Mouse (Mus musculus): ENCODE results near the gene Maml2. TPM values are rescaled to one million over a fixed set of nuclear protein-coding genes. Genes with fewer than 3 reads are reported as not detected.
A peak's percentile ranks its signal among the peaks of the same experiment; 100 is the strongest.

Gene Maml2
- polyA plus RNA-seq, 1 experiment from 2014 or later: 6.3 TPM

GRCm38 (mm10) chr9:13616383-13617009 is 318.7 kb downstream of the Maml2 start:
- Histone ChIP-seq H3K9me3 (replicated peaks; ENCODE audit: control insufficient read depth, low read length) (no peaks in the 10 kb centered on the region), H3K27ac (ENCODE audit: low read depth, low read length) (no peak overlapping the region), H3K4me1 (ENCODE audit: control insufficient read depth, insufficient read depth, low read length) (peaks cover 22% of the 10 kb centered on the region; the same call in 1 of the 2 replicates), H3K4me2 (ENCODE audit: low read length) (no peak overlapping the region), H3K9ac (ENCODE audit: low read length) (no peak overlapping the region), H3K4me3 (ENCODE audit: low read depth, low read length) (no peak overlapping the region), H3K27me3 (replicated peaks; ENCODE audit: control insufficient read depth, insufficient read depth, low read length) (no peaks in the 10 kb centered on the region), H3K36me3 (ENCODE audit: control insufficient read depth, insufficient read depth, low read length) (no peaks in the 10 kb centered on the region)
- ATAC-seq (no peak), DNase-seq (ENCODE audit: low spot score) (no peak)
- 24% methylated on average over 5 of the region's 5 CpGs for WGBS

- no peaks in the 10 kb centered on the region for H3K36me3 ChIP-seq (ENCODE audit: control insufficient read depth, insufficient read depth, low read length)
- H3K4me3 ChIP-seq (ENCODE audit: low read depth, low read length): no peak overlapping the region
- 74% methylated on average over 6 of the region's 6 CpGs for WGBS
- no peak overlapping the region for H3K27ac ChIP-seq (ENCODE audit: low read depth, low read length)
- H3K4me1 ChIP-seq (ENCODE audit: control insufficient read depth, insufficient read depth, low read length): peaks cover 4% of the 10 kb centered on the region; the same call in 1 of the 2 replicates
- no peaks in the 10 kb centered on the region for H3K9me3 ChIP-seq (replicated peaks; ENCODE audit: control insufficient read depth, low read length)
- DNase-seq (ENCODE audit: low spot score) (no peak), ATAC-seq (no peak)
- no peak overlapping the region for H3K9ac ChIP-seq (ENCODE audit: low read length)
- H3K4me2 ChIP-seq (ENCODE audit: low read length): no peak overlapping the region
- H3K27me3 ChIP-seq (replicated peaks; ENCODE audit: control insufficient read depth, insufficient read depth, low read length): no peaks in the 10 kb centered on the region
These were observed 323.0 kb downstream of the Maml2 start for GRCm38 (mm10) chr9:13620794-13621193.

DNA sequence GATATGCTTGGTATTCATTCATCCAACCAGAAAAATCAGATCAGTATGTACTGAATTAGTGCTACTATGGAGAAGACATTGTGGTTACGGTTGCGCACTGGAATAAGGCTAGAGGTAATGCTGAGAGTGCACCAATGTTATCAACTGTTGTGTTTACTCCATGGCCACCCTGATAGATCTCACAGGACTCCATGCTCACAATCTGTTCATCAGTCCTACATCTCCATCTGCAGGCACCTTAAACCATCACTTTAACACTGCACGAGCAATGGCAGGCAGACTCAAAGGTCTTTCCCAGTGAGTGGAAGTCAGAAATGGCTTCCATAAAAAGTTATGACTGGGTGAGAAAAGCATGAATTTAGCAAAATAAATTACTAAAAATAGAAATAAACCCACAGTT is 324.2 kb downstream of the Maml2 start:
- 92% methylated on average over 3 of the region's 3 CpGs for WGBS

DNA sequence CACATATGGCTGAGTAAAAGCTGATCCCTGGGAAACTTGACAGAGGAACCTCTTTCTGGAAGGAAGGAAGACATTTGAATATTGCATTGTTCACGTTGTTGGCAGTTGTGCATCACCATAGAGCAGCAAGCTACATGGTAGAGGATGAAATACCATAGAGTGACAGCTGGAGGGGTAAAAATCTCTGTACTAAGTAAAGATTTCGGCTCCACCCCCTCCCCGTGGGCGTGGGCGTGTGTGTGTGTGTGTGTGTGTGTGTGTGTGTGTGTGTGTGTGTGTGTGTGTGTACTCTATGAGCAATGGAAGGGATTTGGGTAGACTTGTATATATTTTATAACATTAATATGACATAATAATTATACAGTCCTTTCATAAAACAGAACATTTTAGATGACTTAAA is 324.7 kb downstream of the Maml2 start:
- no peak for DNase-seq (ENCODE audit: low spot score)
- H3K4me2 ChIP-seq (ENCODE audit: low read length): no peak overlapping the region
- WGBS: 89% methylated on average over 5 of the region's 5 CpGs

More for the DNA sequence above, 324.2 kb downstream of the Maml2 start:
- Histone ChIP-seq H3K27me3 (replicated peaks; ENCODE audit: control insufficient read depth, insufficient read depth, low read length) (no peaks in the 10 kb centered on the region), H3K9me3 (replicated peaks; ENCODE audit: control insufficient read depth, low read length) (no peaks in the 10 kb centered on the region), H3K4me3 (ENCODE audit: low read depth, low read length) (no peak overlapping the region), H3K9ac (ENCODE audit: low read length) (no peak overlapping the region), H3K4me1 (ENCODE audit: control insufficient read depth, insufficient read depth, low read length) (peaks cover 4% of the 10 kb centered on the region; the same call in 1 of the 2 replicates), H3K36me3 (ENCODE audit: control insufficient read depth, insufficient read depth, low read length) (no peaks in the 10 kb centered on the region), H3K27ac (ENCODE audit: low read depth, low read length) (no peak overlapping the region), H3K4me2 (ENCODE audit: low read length) (no peak overlapping the region)
- DNase-seq (ENCODE audit: low spot score) (no peak), ATAC-seq (no peak)

GRCm38 (mm10) chr9:13623892-13624422 is 326.2 kb downstream of the Maml2 start:
- no peak overlapping the region for H3K4me2 ChIP-seq (ENCODE audit: low read length)
- WGBS: 95% methylated on average over 3 of the region's 3 CpGs
- ATAC-seq: no peak

More for the DNA sequence above, 324.7 kb downstream of the Maml2 start:
- no peaks in the 10 kb centered on the region for H3K9me3 ChIP-seq (replicated peaks; ENCODE audit: control insufficient read depth, low read length)
- H3K4me3 ChIP-seq (ENCODE audit: low read depth, low read length): no peak overlapping the region
- H3K27me3 ChIP-seq (replicated peaks; ENCODE audit: control insufficient read depth, insufficient read depth, low read length): no peaks in the 10 kb centered on the region
- H3K9ac ChIP-seq (ENCODE audit: low read length): no peak overlapping the region
- ATAC-seq: no peak
- H3K27ac ChIP-seq (ENCODE audit: low read depth, low read length): no peak overlapping the region
- peaks cover 4% of the 10 kb centered on the region; the same call in 1 of the 2 replicates for H3K4me1 ChIP-seq (ENCODE audit: control insufficient read depth, insufficient read depth, low read length)
- no peaks in the 10 kb centered on the region for H3K36me3 ChIP-seq (ENCODE audit: control insufficient read depth, insufficient read depth, low read length)

GRCm38 (mm10) chr9:13624780-13625179 is 327.0 kb downstream of the Maml2 start:
- Histone ChIP-seq H3K4me2 (ENCODE audit: low read length) (no peak overlapping the region), H3K4me1 (ENCODE audit: control insufficient read depth, insufficient read depth, low read length) (peaks cover 4% of the 10 kb centered on the region; the same call in 1 of the 2 replicates), H3K4me3 (ENCODE audit: low read depth, low read length) (no peak overlapping the region), H3K9me3 (replicated peaks; ENCODE audit: control insufficient read depth, low read length) (no peaks in the 10 kb centered on the region), H3K27ac (ENCODE audit: low read depth, low read length) (no peak overlapping the region), H3K27me3 (replicated peaks; ENCODE audit: control insufficient read depth, insufficient read depth, low read length) (no peaks in the 10 kb centered on the region), H3K36me3 (ENCODE audit: control insufficient read depth, insufficient read depth, low read length) (no peaks in the 10 kb centered on the region), H3K9ac (ENCODE audit: low read length) (no peak overlapping the region)
- DNase-seq (ENCODE audit: low spot score) (no peak), ATAC-seq (no peak)
- WGBS: 97% methylated on average over 1 of the region's 1 CpGs

More at GRCm38 (mm10) chr9:13623892-13624422, 326.2 kb downstream of the Maml2 start:
- peaks cover 4% of the 10 kb centered on the region; the same call in 1 of the 2 replicates for H3K4me1 ChIP-seq (ENCODE audit: control insufficient read depth, insufficient read depth, low read length)
- H3K9me3 ChIP-seq (replicated peaks; ENCODE audit: control insufficient read depth, low read length): no peaks in the 10 kb centered on the region
- no peaks in the 10 kb centered on the region for H3K36me3 ChIP-seq (ENCODE audit: control insufficient read depth, insufficient read depth, low read length)
- DNase-seq (ENCODE audit: low spot score): peak; percentile 28
- H3K9ac ChIP-seq (ENCODE audit: low read length): no peak overlapping the region
- no peak overlapping the region for H3K4me3 ChIP-seq (ENCODE audit: low read depth, low read length)
- no peaks in the 10 kb centered on the region for H3K27me3 ChIP-seq (replicated peaks; ENCODE audit: control insufficient read depth, insufficient read depth, low read length)
- no peak overlapping the region for H3K27ac ChIP-seq (ENCODE audit: low read depth, low read length)

GRCm38 (mm10) chr9:13625215-13625614 is 327.5 kb downstream of the Maml2 start:
- 96% methylated on average over 3 of the region's 3 CpGs for WGBS
- Histone ChIP-seq H3K27me3 (replicated peaks; ENCODE audit: control insufficient read depth, insufficient read depth, low read length) (no peaks in the 10 kb centered on the region), H3K9ac (ENCODE audit: low read length) (no peak overlapping the region), H3K9me3 (replicated peaks; ENCODE audit: control insufficient read depth, low read length) (no peaks in the 10 kb centered on the region), H3K36me3 (ENCODE audit: control insufficient read depth, insufficient read depth, low read length) (no peaks in the 10 kb centered on the region), H3K4me3 (ENCODE audit: low read depth, low read length) (no peak overlapping the region), H3K27ac (ENCODE audit: low read depth, low read length) (no peak overlapping the region), H3K4me2 (ENCODE audit: low read length) (no peak overlapping the region), H3K4me1 (ENCODE audit: control insufficient read depth, insufficient read depth, low read length) (peaks cover 4% of the 10 kb centered on the region; the same call in 1 of the 2 replicates)
- ATAC-seq: no peak
- DNase-seq (ENCODE audit: low spot score): no peak

DNA sequence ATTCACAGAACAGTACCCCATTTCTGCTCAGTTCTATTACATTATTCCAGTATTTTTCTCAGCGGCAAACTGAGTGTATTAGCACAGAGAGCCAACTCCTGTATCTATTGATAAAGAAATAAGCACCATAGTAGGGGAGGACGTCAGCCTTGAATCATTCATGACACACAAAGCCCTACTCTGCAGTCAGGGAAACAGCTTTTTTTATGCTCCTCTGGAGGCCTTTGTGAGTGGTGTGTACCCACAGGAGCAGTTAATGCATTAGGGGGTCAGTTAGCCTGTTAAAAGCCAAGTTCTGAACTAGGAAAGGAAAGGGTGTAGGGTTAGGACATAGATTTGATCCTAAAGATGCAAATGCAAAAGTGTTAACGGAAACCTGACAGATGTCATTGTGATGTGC is 328.7 kb downstream of the Maml2 start:
- Histone ChIP-seq H3K9ac (ENCODE audit: low read length) (no peak overlapping the region), H3K9me3 (replicated peaks; ENCODE audit: control insufficient read depth, low read length) (no peaks in the 10 kb centered on the region), H3K27me3 (replicated peaks; ENCODE audit: control insufficient read depth, insufficient read depth, low read length) (no peaks in the 10 kb centered on the region), H3K4me3 (ENCODE audit: low read depth, low read length) (no peak overlapping the region), H3K4me2 (ENCODE audit: low read length) (no peak overlapping the region), H3K36me3 (ENCODE audit: control insufficient read depth, insufficient read depth, low read length) (no peaks in the 10 kb centered on the region), H3K4me1 (ENCODE audit: control insufficient read depth, insufficient read depth, low read length) (peaks cover 4% of the 10 kb centered on the region; the same call in 1 of the 2 replicates), H3K27ac (ENCODE audit: low read depth, low read length) (no peak overlapping the region; the same call in 1 of the 2 replicates)
- 22% methylated on average over 3 of the region's 3 CpGs for WGBS
- ATAC-seq (0 out of 2 replicates have a peak, but pooled peaks have one; percentile 29), DNase-seq (ENCODE audit: low spot score) (no peak)

- Histone ChIP-seq H3K36me3 (ENCODE audit: control insufficient read depth, insufficient read depth, low read length) (no peaks in the 10 kb centered on the region), H3K9me3 (replicated peaks; ENCODE audit: control insufficient read depth, low read length) (no peaks in the 10 kb centered on the region), H3K4me2 (ENCODE audit: low read length) (no peak overlapping the region), H3K4me1 (ENCODE audit: control insufficient read depth, insufficient read depth, low read length) (no peaks in the 10 kb centered on the region), H3K4me3 (ENCODE audit: low read depth, low read length) (no peak overlapping the region), H3K9ac (ENCODE audit: low read length) (no peak overlapping the region), H3K27ac (ENCODE audit: low read depth, low read length) (no peak overlapping the region), H3K27me3 (replicated peaks; ENCODE audit: control insufficient read depth, insufficient read depth, low read length) (no peaks in the 10 kb centered on the region)
- WGBS: 86% methylated on average over 1 of the region's 1 CpGs
- no peak for DNase-seq (ENCODE audit: low spot score)
- no peak for ATAC-seq
These were observed 335.6 kb downstream of the Maml2 start for GRCm38 (mm10) chr9:13633371-13633770.
